Mouse (Mus musculus): ENCODE measurements around the gene Rilpl1. TPM values are rescaled to one million over a fixed set of nuclear protein-coding genes. Genes with fewer than 3 reads are reported as not detected.
"Not testable (repeated sequence)": the region's sequence is repeated elsewhere in the genome, so short reads cannot be mapped to it uniquely, and the experiment has no call there.

Rilpl1 gene
- polyA plus RNA-seq, 1 experiment: 19.3 TPM

DNA sequence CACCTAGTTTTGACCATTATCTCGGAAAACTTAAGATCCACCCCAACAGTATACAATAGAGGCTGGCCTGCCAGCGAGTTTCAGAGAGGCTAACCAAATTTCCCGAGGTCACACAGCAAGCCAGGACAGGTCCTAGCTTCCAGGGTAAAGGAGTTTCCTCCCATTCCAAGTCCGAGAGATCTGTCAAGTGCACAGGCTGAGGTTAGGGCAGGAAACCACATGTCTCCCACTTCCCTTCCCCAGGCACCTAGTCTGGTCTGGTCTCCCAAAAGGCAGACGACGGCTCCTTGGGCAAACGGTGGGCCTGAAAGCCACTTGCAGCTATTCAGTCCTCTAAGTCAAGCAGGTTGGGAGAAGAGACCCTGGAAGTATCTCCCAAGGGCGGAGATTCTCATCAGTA, 1.5 kb downstream of the Rilpl1 start:
- DNase-seq (ENCODE audit: low read depth): no peak

DNA sequence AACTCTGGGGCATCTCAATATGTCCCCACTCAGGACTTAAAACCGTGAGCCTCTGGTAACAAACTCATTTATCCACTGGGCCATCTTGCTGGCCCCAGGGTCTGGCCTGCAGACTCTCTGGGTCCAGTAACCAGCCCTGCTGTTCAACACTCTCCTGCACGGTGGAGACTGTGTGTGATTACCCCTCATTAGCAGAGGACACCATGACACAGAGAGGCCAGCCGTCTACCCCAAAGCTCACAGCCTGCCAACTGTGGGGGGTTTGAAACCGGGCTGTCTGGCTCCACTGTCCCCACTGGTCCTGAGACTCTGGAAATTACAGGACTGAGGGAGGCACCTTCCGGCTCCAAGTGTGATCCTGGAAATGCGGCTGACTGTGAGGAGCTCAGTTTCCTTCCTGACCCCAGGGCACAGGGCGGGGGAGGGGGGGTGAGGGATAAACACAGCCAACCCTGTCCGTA, 2.0 kb downstream of the Rilpl1 start:
- no peak for DNase-seq (ENCODE audit: low read depth)

DNA sequence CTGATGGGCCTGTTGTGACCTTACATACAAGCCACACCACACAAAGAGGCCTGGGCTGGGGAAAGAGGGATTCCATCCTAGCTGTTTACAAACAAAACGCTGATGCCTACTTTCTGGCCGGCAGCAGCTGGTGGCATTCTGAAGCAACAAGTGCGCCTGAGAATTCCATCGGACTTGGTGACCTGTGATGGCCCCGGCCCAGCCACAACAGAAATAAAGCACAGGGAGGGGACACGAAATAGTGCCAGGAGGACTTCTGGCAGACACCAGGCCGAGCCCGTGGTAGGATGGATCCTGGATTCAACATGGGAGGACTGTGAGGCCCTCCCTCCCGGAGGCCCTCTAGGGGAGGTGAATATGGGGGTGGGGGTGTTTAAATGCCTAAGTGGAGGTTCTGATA, 2.4 kb downstream of the Rilpl1 start:
- DNase-seq (ENCODE audit: low read depth): no peak

- no peak for DNase-seq (ENCODE audit: low read depth)
Observed at GRCm38 (mm10) chr5:124528351-124528750, 2.8 kb downstream of the Rilpl1 start.

DNA sequence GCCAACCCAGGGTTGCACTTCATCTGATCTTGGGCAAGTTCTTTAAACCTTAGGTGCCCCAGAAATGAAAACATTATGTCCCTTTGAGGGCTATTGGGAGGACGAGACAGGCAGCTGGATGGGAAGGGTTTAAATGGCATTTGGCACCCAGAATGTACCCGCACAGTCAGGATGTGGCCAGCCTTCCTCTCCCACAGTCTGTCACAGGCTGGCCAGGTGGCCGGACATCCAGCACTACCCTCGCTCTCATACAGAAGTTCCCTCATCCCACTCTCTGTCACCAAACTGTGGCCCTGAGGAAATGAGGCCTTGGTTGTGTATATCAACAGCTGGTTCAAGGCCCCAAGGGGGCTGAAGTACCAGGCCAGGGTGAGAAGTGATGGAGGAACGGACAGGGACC, 6.2 kb downstream of the Rilpl1 start:
- DNase-seq (ENCODE audit: low read depth): no peak

GRCm38 (mm10) chr5:124523032-124523431, 8.2 kb downstream of the Rilpl1 start:
- DNase-seq (ENCODE audit: low read depth): no peak

DNA sequence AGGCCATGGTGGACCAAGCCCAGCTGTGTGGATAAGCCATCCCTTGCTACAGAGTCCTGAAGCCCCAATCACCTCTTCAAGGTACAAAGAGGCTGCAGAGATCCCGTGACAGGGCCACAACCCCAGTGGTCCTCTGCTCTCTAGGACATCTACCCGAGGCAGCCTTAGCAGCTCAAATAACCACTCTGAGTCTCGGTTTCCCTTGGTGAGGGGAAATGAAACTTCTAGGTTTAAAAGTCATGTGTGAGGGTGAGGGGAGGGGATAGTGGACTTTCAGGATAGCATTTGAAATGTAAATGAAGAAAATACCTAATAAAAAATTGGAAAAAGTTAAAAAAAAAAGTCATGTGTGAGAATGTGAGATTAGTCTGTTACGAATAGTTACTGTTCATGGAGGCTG, 9.6 kb downstream of the Rilpl1 start:
- DNase-seq (ENCODE audit: low read depth): no peak

DNA sequence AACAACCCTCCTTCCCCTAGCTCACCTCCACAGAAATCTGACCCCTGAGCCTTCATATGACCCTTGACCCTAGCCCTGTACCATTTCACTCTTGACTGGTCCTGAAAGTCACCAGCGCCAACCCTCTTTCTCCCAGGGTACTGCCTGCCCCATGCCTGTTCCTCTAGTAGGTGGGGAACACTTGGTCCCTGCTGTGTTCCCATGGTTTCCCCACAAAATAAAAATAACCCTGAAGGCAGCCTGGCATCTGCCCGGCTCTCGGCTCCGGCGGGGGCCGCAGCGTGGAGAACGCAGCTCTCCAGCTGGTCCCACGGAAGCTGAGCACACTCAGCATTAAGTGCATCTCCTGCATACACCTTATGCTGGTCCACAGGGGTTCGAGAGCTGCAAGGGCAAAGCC, 12.5 kb downstream of the Rilpl1 start:
- no peak for DNase-seq (ENCODE audit: low read depth)

- no peak for DNase-seq (ENCODE audit: low read depth)
Observed at GRCm38 (mm10) chr5:124515789-124516188, 15.4 kb downstream of the Rilpl1 start.

GRCm38 (mm10) chr5:124510536-124511050, 20.6 kb downstream of the Rilpl1 start:
- no peak for DNase-seq (ENCODE audit: low read depth)

GRCm38 (mm10) chr5:124509742-124510237, 21.4 kb downstream of the Rilpl1 start:
- DNase-seq (ENCODE audit: low read depth): no peak

- no peak for DNase-seq (ENCODE audit: low read depth)
Observed at GRCm38 (mm10) chr5:124509200-124509599, 22.0 kb downstream of the Rilpl1 start.

GRCm38 (mm10) chr5:124506731-124507359, 24.3 kb downstream of the Rilpl1 start:
- no peak for DNase-seq (ENCODE audit: low read depth)

DNA sequence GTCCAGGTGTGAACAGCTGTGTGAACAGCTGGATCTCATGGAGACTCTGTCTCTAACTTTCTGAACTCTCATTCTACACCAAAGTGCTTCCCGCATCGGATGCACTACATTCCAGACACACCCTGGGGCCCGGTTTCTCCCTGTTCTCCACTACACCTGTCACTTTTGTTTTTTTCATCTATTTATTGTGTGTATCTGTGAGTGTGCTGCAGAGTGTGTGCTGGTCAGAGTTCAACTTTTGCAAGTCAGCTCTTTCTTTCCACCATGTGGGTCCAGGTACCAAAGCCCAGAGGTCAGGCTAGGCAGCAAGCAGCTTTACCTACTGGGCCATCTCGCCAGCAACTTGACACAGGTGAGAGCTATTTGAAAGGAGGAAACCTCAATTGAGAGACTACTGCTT, 26.0 kb downstream of the Rilpl1 start:
- DNase-seq (ENCODE audit: low read depth): no peak

DNA sequence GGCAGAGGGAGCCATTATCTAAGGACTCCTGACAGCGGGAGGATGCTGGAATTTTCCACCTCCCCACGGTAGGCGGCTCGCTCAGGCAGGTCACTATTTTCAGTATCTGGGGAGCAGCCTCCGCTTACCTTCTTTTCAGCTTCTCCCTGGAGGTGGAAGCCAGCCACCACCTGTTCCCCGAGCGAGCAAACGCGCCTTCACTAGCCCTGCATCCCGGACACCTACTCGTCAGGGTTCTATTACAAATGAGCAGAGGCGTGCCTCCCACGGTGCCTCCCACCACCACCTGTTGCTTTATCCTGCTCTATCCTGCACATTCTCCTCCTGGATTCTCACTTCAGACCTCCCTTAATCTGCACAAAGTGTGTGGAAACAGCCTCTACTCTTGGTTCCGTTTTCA, 27.4 kb downstream of the Rilpl1 start:
- no peak for DNase-seq (ENCODE audit: low read depth)

GRCm38 (mm10) chr5:124501541-124501940, 29.6 kb downstream of the Rilpl1 start:
- DNase-seq (ENCODE audit: low read depth): no peak

DNA sequence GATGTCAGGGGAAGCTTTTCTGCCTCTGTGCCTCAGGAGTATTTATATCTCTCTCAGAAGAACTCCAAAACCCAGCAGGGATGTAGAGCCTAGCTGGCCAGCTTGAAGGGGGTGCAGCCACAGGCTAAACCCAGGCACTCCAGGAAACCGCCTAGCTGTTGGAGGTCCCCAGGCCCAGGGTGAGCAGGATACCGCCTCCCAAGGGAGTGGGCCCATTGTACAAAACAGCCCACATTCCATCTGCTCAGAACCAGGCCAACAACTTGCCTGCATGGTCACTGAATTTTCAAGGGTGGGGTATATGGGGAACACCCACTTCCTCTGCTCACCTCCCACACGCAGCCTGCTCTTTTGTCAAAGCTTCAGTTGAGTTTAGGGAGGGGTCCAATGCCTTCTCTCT, 30.6 kb downstream of the Rilpl1 start:
- no peak for DNase-seq (ENCODE audit: low read depth)

DNA sequence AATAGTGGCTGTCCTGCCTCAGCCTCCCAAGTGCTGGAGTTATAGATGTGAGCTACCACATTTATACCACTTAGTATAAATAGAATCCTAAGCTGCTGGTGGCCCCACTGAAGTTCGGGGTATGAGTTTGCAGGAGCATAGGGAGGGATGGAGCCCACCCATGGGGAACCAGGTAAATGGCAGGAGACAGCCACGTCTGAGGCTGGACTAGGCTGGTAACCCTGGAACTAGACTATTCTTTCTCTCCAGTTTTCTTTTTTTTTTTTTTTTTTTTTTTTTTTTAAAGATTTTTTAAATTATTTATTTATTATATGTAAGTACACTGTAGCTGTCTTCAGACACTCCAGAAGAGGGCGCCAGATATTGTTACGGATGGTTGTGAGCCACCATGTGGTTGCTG, 31.2 kb downstream of the Rilpl1 start:
- not testable (repeated sequence) for DNase-seq (ENCODE audit: low read depth)

GRCm38 (mm10) chr5:124499001-124499400, 32.2 kb downstream of the Rilpl1 start:
- DNase-seq (ENCODE audit: low read depth): no peak

DNA sequence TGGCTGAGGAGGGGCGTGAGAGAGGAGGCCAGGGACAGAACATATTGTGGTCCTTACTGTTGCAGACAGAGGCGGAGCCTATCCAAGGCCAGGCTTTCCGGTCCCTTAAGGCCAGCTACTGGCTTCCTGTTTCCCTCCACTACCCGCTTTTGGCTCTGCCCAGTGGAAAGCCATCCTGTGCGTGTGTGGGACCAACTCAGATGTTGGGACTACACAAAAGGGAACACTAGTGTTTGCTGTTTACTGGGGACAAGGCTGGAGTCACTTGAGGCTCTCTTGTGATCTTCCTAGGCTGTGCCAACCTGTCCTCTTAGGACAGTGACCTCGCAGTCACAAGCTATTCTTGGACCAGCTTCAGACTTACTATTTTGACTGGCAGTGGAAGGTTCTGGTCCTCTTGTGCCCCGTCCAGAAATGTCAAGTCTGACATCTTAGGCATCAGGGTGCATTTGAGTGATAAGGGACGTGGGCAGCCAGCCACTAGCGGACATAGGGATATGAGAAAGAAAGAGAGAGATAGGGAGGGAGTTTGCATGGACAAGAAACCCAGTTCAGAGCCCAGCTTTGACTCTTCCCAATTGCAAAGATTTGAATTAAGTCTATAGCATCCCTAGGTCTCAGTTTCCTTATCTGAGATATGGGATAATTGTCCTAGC, 32.8 kb downstream of the Rilpl1 start:
- DNase-seq (ENCODE audit: low read depth): no peak

DNA sequence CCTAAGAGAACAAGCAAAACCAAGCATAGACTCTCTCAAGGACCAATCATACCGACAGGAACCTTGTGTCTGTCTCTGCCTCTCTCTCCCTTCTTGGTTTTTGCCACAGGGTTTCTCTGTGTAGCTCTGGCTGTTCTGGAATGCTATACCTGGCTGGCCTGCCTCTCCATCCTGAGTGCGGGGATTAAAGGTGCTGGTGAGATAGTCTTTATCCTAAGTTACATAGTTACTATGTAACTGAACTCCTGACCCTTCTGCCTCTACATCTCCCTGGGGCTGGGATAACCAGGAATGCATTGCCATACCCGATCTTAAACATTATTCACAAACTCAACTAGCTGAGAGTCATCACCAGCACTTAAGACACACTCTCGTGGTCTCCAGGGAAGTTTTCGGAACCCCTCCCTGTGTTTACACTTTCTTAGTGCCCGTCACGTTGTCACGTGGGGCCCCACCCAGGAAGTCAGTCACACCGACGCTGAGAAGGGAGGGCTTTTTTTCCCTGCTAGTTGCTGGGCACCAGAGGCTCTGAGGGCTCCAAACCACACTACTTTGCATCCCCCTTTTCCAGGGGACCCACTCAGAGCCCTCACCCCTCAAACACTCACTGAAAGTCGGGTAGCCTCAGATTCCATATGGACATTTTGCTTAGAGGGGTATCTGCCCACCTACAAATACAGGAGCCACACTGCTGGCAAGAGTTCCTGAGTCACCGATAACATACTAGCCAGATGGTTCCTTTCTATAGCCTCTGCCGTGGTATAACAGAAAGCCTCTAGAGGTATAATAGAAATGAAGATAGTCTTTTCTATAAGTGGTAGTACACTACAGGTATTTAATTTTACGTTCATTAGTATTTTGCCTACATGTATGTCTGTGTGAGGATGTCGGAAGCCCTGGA, 34.3 kb downstream of the Rilpl1 start:
- no peak for DNase-seq (ENCODE audit: low read depth)

DNA sequence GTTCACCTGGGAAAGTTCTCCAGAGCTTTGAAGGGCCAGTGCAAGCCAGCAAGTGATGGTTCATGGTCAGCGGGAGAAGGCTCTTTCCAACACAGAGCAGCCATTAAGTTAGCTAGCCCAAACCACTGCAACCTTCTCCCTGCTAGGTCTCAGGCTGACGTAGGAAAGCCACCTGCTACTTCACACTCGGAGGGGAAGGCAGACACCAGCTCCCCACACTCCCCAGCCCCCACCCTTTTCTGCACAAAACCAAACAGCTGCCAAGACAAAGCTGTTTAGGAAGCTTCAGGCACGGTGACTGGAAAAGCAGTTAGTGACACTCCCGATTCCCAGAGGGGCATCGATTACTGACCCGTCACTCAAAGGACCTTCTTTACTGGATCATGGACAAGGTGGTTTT, 35.6 kb downstream of the Rilpl1 start:
- no peak for DNase-seq (ENCODE audit: low read depth)

Data from gonadal fat pad, adult 2 months (tissue).